Mouse (Mus musculus): Measurements from ENCODE around the gene Eef2. TPM values are rescaled to one million over a fixed set of nuclear protein-coding genes. Genes with fewer than 3 reads are reported as not detected.

Eef2 gene
- polyA plus RNA-seq, 1 experiment from 2014 or later = 428 TPM

GRCm38 (mm10) chr10:81191342-81191982, 15.0 kb downstream of the Eef2 start:
- Histone ChIP-seq H3K4me3 (ENCODE audit: low read depth, low read length) (no peak overlapping the region; the same call in 1 of the 2 replicates), H3K9me3 (ENCODE audit: control insufficient read depth, low read length) (no peaks in the 10 kb centered on the region), H3K4me1 (ENCODE audit: control insufficient read depth, insufficient read depth, low read length) (peaks cover 12% of the 10 kb centered on the region; the same call in 1 of the 2 replicates), H3K36me3 (ENCODE audit: control insufficient read depth, insufficient read depth, low read length) (peaks cover 10% of the 10 kb centered on the region), H3K4me2 (ENCODE audit: low read depth, severe bottlenecking) (peak overlapping the region; percentile 78), H3K27ac (replicated peaks; ENCODE audit: low read depth, low read length) (no peak overlapping the region), H3K9ac (ENCODE audit: low read length) (no peak overlapping the region), H3K27me3 (ENCODE audit: control insufficient read depth, insufficient read depth, low read length) (peaks cover 28% of the 10 kb centered on the region)
- 87% methylated on average over 18 of the region's 18 CpGs for WGBS
- ATAC-seq (ENCODE audit: insufficient number of reproducible peaks, low FRiP score, low TSS enrichment, low read depth) = no peak
- no peak for DNase-seq (ENCODE audit: low spot score)

- 1% methylated on average over 82 of the region's 93 CpGs for WGBS
- Histone ChIP-seq H3K36me3 (ENCODE audit: control insufficient read depth, insufficient read depth, low read length) (peaks cover 5% of the 10 kb centered on the region), H3K9ac (ENCODE audit: low read length) (peak overlapping the region; percentile 89), H3K4me1 (ENCODE audit: control insufficient read depth, insufficient read depth, low read length) (peaks cover 12% of the 10 kb centered on the region; the same call in 1 of the 2 replicates), H3K27me3 (ENCODE audit: control insufficient read depth, insufficient read depth, low read length) (peaks cover 29% of the 10 kb centered on the region), H3K27ac (replicated peaks; ENCODE audit: low read depth, low read length) (peak overlapping the region; percentile 82), H3K9me3 (ENCODE audit: control insufficient read depth, low read length) (no peaks in the 10 kb centered on the region), H3K4me3 (ENCODE audit: low read depth, low read length) (peak overlapping the region; percentile 57), H3K4me2 (ENCODE audit: low read depth, severe bottlenecking) (peak overlapping the region; percentile 78)
- ATAC-seq (ENCODE audit: insufficient number of reproducible peaks, low FRiP score, low TSS enrichment, low read depth) = peak; percentile 81
- DNase-seq (ENCODE audit: low spot score) = peak; percentile 77
Measured at GRCm38 (mm10) chr10:81192270-81192967, 16.0 kb downstream of the Eef2 start.

GRCm38 (mm10) chr10:81192968-81193501, 16.6 kb downstream of the Eef2 start:
- WGBS = 5% methylated on average over 19 of the region's 19 CpGs

GRCm38 (mm10) chr10:81193991-81194774, 17.8 kb downstream of the Eef2 start:
- WGBS = 21% methylated on average over 37 of the region's 37 CpGs
- Histone ChIP-seq H3K27ac (replicated peaks; ENCODE audit: low read depth, low read length) (no peak overlapping the region), H3K4me2 (ENCODE audit: low read depth, severe bottlenecking) (0 out of 2 replicates have a peak overlapping the region, but pooled peaks have one; percentile 3)

More at GRCm38 (mm10) chr10:81192968-81193501, 16.6 kb downstream of the Eef2 start:
- peak overlapping the region; percentile 78 for H3K4me2 ChIP-seq (ENCODE audit: low read depth, severe bottlenecking)
- DNase-seq (ENCODE audit: low spot score) (no peak), ATAC-seq (ENCODE audit: insufficient number of reproducible peaks, low FRiP score, low TSS enrichment, low read depth) (peak; percentile 23; the same call in 1 of the 2 replicates)
- peaks cover 12% of the 10 kb centered on the region; the same call in 1 of the 2 replicates for H3K4me1 ChIP-seq (ENCODE audit: control insufficient read depth, insufficient read depth, low read length)
- H3K27ac ChIP-seq (replicated peaks; ENCODE audit: low read depth, low read length) = no peak overlapping the region
- H3K9ac ChIP-seq (ENCODE audit: low read length) = peak overlapping the region; percentile 89
- H3K4me3 ChIP-seq (ENCODE audit: low read depth, low read length) = peak overlapping the region; percentile 57
- H3K36me3 ChIP-seq (ENCODE audit: control insufficient read depth, insufficient read depth, low read length) = peaks cover 4% of the 10 kb centered on the region; the same call in 1 of the 2 replicates
- H3K9me3 ChIP-seq (ENCODE audit: control insufficient read depth, low read length) = no peaks in the 10 kb centered on the region
- peaks cover 29% of the 10 kb centered on the region for H3K27me3 ChIP-seq (ENCODE audit: control insufficient read depth, insufficient read depth, low read length)

GRCm38 (mm10) chr10:81195300-81195699, 18.9 kb downstream of the Eef2 start:
- Histone ChIP-seq H3K4me2 (ENCODE audit: low read depth, severe bottlenecking) (no peak overlapping the region), H3K4me3 (ENCODE audit: low read depth, low read length) (no peak overlapping the region), H3K9me3 (ENCODE audit: control insufficient read depth, low read length) (no peaks in the 10 kb centered on the region), H3K27ac (replicated peaks; ENCODE audit: low read depth, low read length) (no peak overlapping the region), H3K4me1 (ENCODE audit: control insufficient read depth, insufficient read depth, low read length) (peaks cover 12% of the 10 kb centered on the region; the same call in 1 of the 2 replicates), H3K9ac (ENCODE audit: low read length) (no peak overlapping the region), H3K27me3 (ENCODE audit: control insufficient read depth, insufficient read depth, low read length) (peaks cover 32% of the 10 kb centered on the region), H3K36me3 (ENCODE audit: control insufficient read depth, insufficient read depth, low read length) (no peaks in the 10 kb centered on the region; the same call in 1 of the 2 replicates)
- DNase-seq (ENCODE audit: low spot score) (no peak), ATAC-seq (ENCODE audit: insufficient number of reproducible peaks, low FRiP score, low TSS enrichment, low read depth) (no peak)
- WGBS = 61% methylated on average over 4 of the region's 4 CpGs

More at GRCm38 (mm10) chr10:81193991-81194774, 17.8 kb downstream of the Eef2 start:
- no peak overlapping the region for H3K4me3 ChIP-seq (ENCODE audit: low read depth, low read length)
- peaks cover 12% of the 10 kb centered on the region; the same call in 1 of the 2 replicates for H3K4me1 ChIP-seq (ENCODE audit: control insufficient read depth, insufficient read depth, low read length)
- no peaks in the 10 kb centered on the region for H3K9me3 ChIP-seq (ENCODE audit: control insufficient read depth, low read length)
- H3K36me3 ChIP-seq (ENCODE audit: control insufficient read depth, insufficient read depth, low read length) = no peaks in the 10 kb centered on the region; the same call in 1 of the 2 replicates
- peaks cover 29% of the 10 kb centered on the region for H3K27me3 ChIP-seq (ENCODE audit: control insufficient read depth, insufficient read depth, low read length)
- H3K9ac ChIP-seq (ENCODE audit: low read length) = no peak overlapping the region
- no peak for ATAC-seq (ENCODE audit: insufficient number of reproducible peaks, low FRiP score, low TSS enrichment, low read depth)
- no peak for DNase-seq (ENCODE audit: low spot score)

- Histone ChIP-seq H3K9ac (ENCODE audit: low read length) (no peak overlapping the region), H3K4me1 (ENCODE audit: control insufficient read depth, insufficient read depth, low read length) (peaks cover 12% of the 10 kb centered on the region; the same call in 1 of the 2 replicates), H3K36me3 (ENCODE audit: control insufficient read depth, insufficient read depth, low read length) (no peaks in the 10 kb centered on the region), H3K4me3 (ENCODE audit: low read depth, low read length) (no peak overlapping the region), H3K27me3 (ENCODE audit: control insufficient read depth, insufficient read depth, low read length) (peaks cover 32% of the 10 kb centered on the region), H3K27ac (replicated peaks; ENCODE audit: low read depth, low read length) (no peak overlapping the region), H3K4me2 (ENCODE audit: low read depth, severe bottlenecking) (no peak overlapping the region), H3K9me3 (ENCODE audit: control insufficient read depth, low read length) (no peaks in the 10 kb centered on the region)
- DNase-seq (ENCODE audit: low spot score) = no peak
- no peak for ATAC-seq (ENCODE audit: insufficient number of reproducible peaks, low FRiP score, low TSS enrichment, low read depth)
- 65% methylated on average over 11 of the region's 11 CpGs for WGBS
Measured at GRCm38 (mm10) chr10:81196470-81197065, 20.1 kb downstream of the Eef2 start.

GRCm38 (mm10) chr10:81197305-81197704, 20.9 kb downstream of the Eef2 start:
- Histone ChIP-seq H3K4me2 (ENCODE audit: low read depth, severe bottlenecking) (no peak overlapping the region), H3K9me3 (ENCODE audit: control insufficient read depth, low read length) (no peaks in the 10 kb centered on the region), H3K9ac (ENCODE audit: low read length) (no peak overlapping the region), H3K4me3 (ENCODE audit: low read depth, low read length) (no peak overlapping the region), H3K27ac (replicated peaks; ENCODE audit: low read depth, low read length) (no peak overlapping the region), H3K4me1 (ENCODE audit: control insufficient read depth, insufficient read depth, low read length) (peaks cover 8% of the 10 kb centered on the region; the same call in 1 of the 2 replicates), H3K27me3 (ENCODE audit: control insufficient read depth, insufficient read depth, low read length) (peaks cover 32% of the 10 kb centered on the region), H3K36me3 (ENCODE audit: control insufficient read depth, insufficient read depth, low read length) (no peaks in the 10 kb centered on the region)
- DNase-seq (ENCODE audit: low spot score) (no peak), ATAC-seq (ENCODE audit: insufficient number of reproducible peaks, low FRiP score, low TSS enrichment, low read depth) (no peak)
- WGBS = 57% methylated on average over 6 of the region's 6 CpGs

Data from limb, embryonic 11.5 days (tissue).